Mouse (Mus musculus): Measurements from ENCODE around the gene Cabp2. TPM values are rescaled to one million over a fixed set of nuclear protein-coding genes. Genes with fewer than 3 reads are reported as not detected.

The Cabp2 gene
- polyA plus RNA-seq, 1 experiment from 2014 or later, result not detected

Other genes starting within 250 kb of the Cabp2 start
- gene Chka, start 229.8 kb upstream of the Cabp2 start, polyA plus RNA-seq (2015; fragmentation: Nextera tagmentation; extraction: Ambion mirVana), result 24.9 and 32.0 TPM in 2 replicates
- gene Tcirg1, start 174.4 kb upstream of the Cabp2 start, polyA plus RNA-seq (2015; fragmentation: Nextera tagmentation; extraction: Ambion mirVana), result 24.9 and 39.6 TPM in 2 replicates
- 371 and 387 TPM in 2 replicates for gene Ndufs8, start 168.8 kb upstream of the Cabp2 start, polyA plus RNA-seq (2015; fragmentation: Nextera tagmentation; extraction: Ambion mirVana)
- gene Aldh3b1, start 151.8 kb upstream of the Cabp2 start, polyA plus RNA-seq (2015; fragmentation: Nextera tagmentation; extraction: Ambion mirVana), result 1.6 and 4.0 TPM in 2 replicates
- gene Unc93b1, start 146.4 kb upstream of the Cabp2 start, polyA plus RNA-seq (2015; fragmentation: Nextera tagmentation; extraction: Ambion mirVana), result 15.0 and 21.8 TPM in 2 replicates
- not detected in 2 replicates for gene Aldh3b3, start 122.9 kb upstream of the Cabp2 start, polyA plus RNA-seq (2015; fragmentation: Nextera tagmentation; extraction: Ambion mirVana)
- 0.16 and 1.2 TPM in 2 replicates for gene Aldh3b2, start 109.2 kb upstream of the Cabp2 start, polyA plus RNA-seq (2015; fragmentation: Nextera tagmentation; extraction: Ambion mirVana)
- gene Acy3, start 95.0 kb upstream of the Cabp2 start, polyA plus RNA-seq (2015; fragmentation: Nextera tagmentation; extraction: Ambion mirVana), result 11.3 and 12.9 TPM in 2 replicates
- gene Tbx10, start 88.8 kb upstream of the Cabp2 start, polyA plus RNA-seq (2015; fragmentation: Nextera tagmentation; extraction: Ambion mirVana), result not detected in 2 replicates
- gene Nudt8, start 81.0 kb upstream of the Cabp2 start, polyA plus RNA-seq (2015; fragmentation: Nextera tagmentation; extraction: Ambion mirVana), result 53.0 and 55.9 TPM in 2 replicates
- 4.5 and 5.4 TPM in 2 replicates for gene Gm49405, start 81.0 kb upstream of the Cabp2 start, polyA plus RNA-seq (2015; fragmentation: Nextera tagmentation; extraction: Ambion mirVana)
- 72.2 and 80.1 TPM in 2 replicates for gene Doc2g, start 78.3 kb upstream of the Cabp2 start, polyA plus RNA-seq (2015; fragmentation: Nextera tagmentation; extraction: Ambion mirVana)
- gene Ndufv1, start 68.8 kb upstream of the Cabp2 start, polyA plus RNA-seq (2015; fragmentation: Nextera tagmentation; extraction: Ambion mirVana), result 513 and 534 TPM in 2 replicates
- gene Gstp1, start 43.6 kb upstream of the Cabp2 start, polyA plus RNA-seq (2015; fragmentation: Nextera tagmentation; extraction: Ambion mirVana), result 387 and 406 TPM in 2 replicates
- gene Gstp2, start 35.6 kb upstream of the Cabp2 start, polyA plus RNA-seq (2015; fragmentation: Nextera tagmentation; extraction: Ambion mirVana), result 9.2 and 11.1 TPM in 2 replicates
- 0.30 and 0.93 TPM in 2 replicates for gene Gstp3, start 22.0 kb upstream of the Cabp2 start, polyA plus RNA-seq (2015; fragmentation: Nextera tagmentation; extraction: Ambion mirVana)
- gene Cdk2ap2, start 15.6 kb downstream of the Cabp2 start, polyA plus RNA-seq (2015; fragmentation: Nextera tagmentation; extraction: Ambion mirVana), result 63.6 and 81.7 TPM in 2 replicates
- gene Pitpnm1, start 18.4 kb downstream of the Cabp2 start, polyA plus RNA-seq (2015; fragmentation: Nextera tagmentation; extraction: Ambion mirVana), result 17.2 and 26.5 TPM in 2 replicates
- 78.1 and 92.5 TPM in 2 replicates for gene Aip, start 44.3 kb downstream of the Cabp2 start, polyA plus RNA-seq (2015; fragmentation: Nextera tagmentation; extraction: Ambion mirVana)
- 0.04 TPM in 1 of 2 replicates, not detected in the other for gene Gpr152, start 58.2 kb downstream of the Cabp2 start, polyA plus RNA-seq (2015; fragmentation: Nextera tagmentation; extraction: Ambion mirVana)
- gene Cabp4, start 62.5 kb downstream of the Cabp2 start, polyA plus RNA-seq (2015; fragmentation: Nextera tagmentation; extraction: Ambion mirVana), result not detected in 2 replicates
- gene Coro1b, start 67.0 kb downstream of the Cabp2 start, polyA plus RNA-seq (2015; fragmentation: Nextera tagmentation; extraction: Ambion mirVana), result 114 and 137 TPM in 2 replicates
- gene Ptprcap, start 72.0 kb downstream of the Cabp2 start, polyA plus RNA-seq (2015; fragmentation: Nextera tagmentation; extraction: Ambion mirVana), result 3.6 and 33.8 TPM in 2 replicates
- 42.2 and 46.1 TPM in 2 replicates for gene Rps6kb2, start 81.8 kb downstream of the Cabp2 start, polyA plus RNA-seq (2015; fragmentation: Nextera tagmentation; extraction: Ambion mirVana)
- gene Carns1, start 93.9 kb downstream of the Cabp2 start, polyA plus RNA-seq (2015; fragmentation: Nextera tagmentation; extraction: Ambion mirVana), result 12.3 TPM in 2 replicates
- gene Tbc1d10c, start 109.7 kb downstream of the Cabp2 start, polyA plus RNA-seq (2015; fragmentation: Nextera tagmentation; extraction: Ambion mirVana), result 3.0 and 14.9 TPM in 2 replicates
- gene Ppp1ca, start 110.5 kb downstream of the Cabp2 start, polyA plus RNA-seq (2015; fragmentation: Nextera tagmentation; extraction: Ambion mirVana), result 666 and 734 TPM in 2 replicates
- gene Rad9a, start 120.1 kb downstream of the Cabp2 start, polyA plus RNA-seq (2015; fragmentation: Nextera tagmentation; extraction: Ambion mirVana), result 17.3 and 24.1 TPM in 2 replicates
- gene Clcf1, start 132.7 kb downstream of the Cabp2 start, polyA plus RNA-seq (2015; fragmentation: Nextera tagmentation; extraction: Ambion mirVana), result 0.96 and 1.9 TPM in 2 replicates
- not detected in 2 replicates for gene AC109138.7, start 132.8 kb downstream of the Cabp2 start, polyA plus RNA-seq (2015; fragmentation: Nextera tagmentation; extraction: Ambion mirVana)
- gene Pold4, start 150.3 kb downstream of the Cabp2 start, polyA plus RNA-seq (2015; fragmentation: Nextera tagmentation; extraction: Ambion mirVana), result 17.1 and 24.1 TPM in 2 replicates
- 6.0 and 10.7 TPM in 2 replicates for gene Ssh3, start 187.6 kb downstream of the Cabp2 start, polyA plus RNA-seq (2015; fragmentation: Nextera tagmentation; extraction: Ambion mirVana)
- 1.1 and 2.7 TPM in 2 replicates for gene Ankrd13d, start 201.6 kb downstream of the Cabp2 start, polyA plus RNA-seq (2015; fragmentation: Nextera tagmentation; extraction: Ambion mirVana)
- 9.8 and 18.2 TPM in 2 replicates for gene Grk2, start 224.6 kb downstream of the Cabp2 start, polyA plus RNA-seq (2015; fragmentation: Nextera tagmentation; extraction: Ambion mirVana)